Mouse (Mus musculus): ENCODE measurements around the gene Olfr1033. TPM values are rescaled to one million over a fixed set of nuclear protein-coding genes. Genes with fewer than 3 reads are reported as not detected.
"Not testable (repeated sequence)": the region's sequence is repeated elsewhere in the genome, so short reads cannot be mapped to it uniquely, and the experiment has no call there.

The Olfr1033 gene
- not detected in 2 replicates for polyA plus RNA-seq (2014; fragmentation: Nextera tagmentation; extraction: Ambion mirVana)

GRCm38 (mm10) chr2:86020406-86020805 lies at the start of gene Olfr1033:
Gene Olfr1033, plus strand, starts transcription at chr2:86020633.
- H3K9ac ChIP-seq (ENCODE audit: low read length), result peak within 1 kb of the TSS; percentile 25; the same call in 1 of the 2 replicates
- DNase-seq (ENCODE audit: low spot score), result peak; percentile 30
- not testable (repeated sequence) for H3K9me3 ChIP-seq (replicated peaks; ENCODE audit: control insufficient read depth, low read length); ATAC-seq; H3K27me3 ChIP-seq (replicated peaks; ENCODE audit: control insufficient read depth, insufficient read depth, low read length); H3K36me3 ChIP-seq (ENCODE audit: control insufficient read depth, insufficient read depth, low read length); H3K27ac ChIP-seq (ENCODE audit: low read depth, low read length); H3K4me1 ChIP-seq (ENCODE audit: control insufficient read depth, insufficient read depth, low read length)
- peak within 1 kb of the TSS; percentile 16; the same call in 1 of the 2 replicates for H3K4me3 ChIP-seq (ENCODE audit: low read depth, low read length)
- WGBS, result 4% methylated on average over 11 of the region's 11 CpGs
- peak within 1 kb of the TSS; percentile 39 for H3K4me2 ChIP-seq (ENCODE audit: low read length)

- WGBS, result 87% methylated on average over 2 of the region's 2 CpGs
- Histone ChIP-seq H3K9me3 (replicated peaks; ENCODE audit: control insufficient read depth, low read length) (no peaks in the 10 kb centered on the region), H3K27ac (ENCODE audit: low read depth, low read length) (no peak within 1 kb of the TSS), H3K4me2 (ENCODE audit: low read length) (no peak within 1 kb of the TSS), H3K36me3 (ENCODE audit: control insufficient read depth, insufficient read depth, low read length) (no peaks in the 10 kb centered on the region), H3K4me1 (ENCODE audit: control insufficient read depth, insufficient read depth, low read length) (no peaks in the 10 kb centered on the region), H3K4me3 (ENCODE audit: low read depth, low read length) (no peak within 1 kb of the TSS), H3K9ac (ENCODE audit: low read length) (no peak within 1 kb of the TSS), H3K27me3 (replicated peaks; ENCODE audit: control insufficient read depth, insufficient read depth, low read length) (no peaks in the 10 kb centered on the region)
- ATAC-seq (no peak), DNase-seq (ENCODE audit: low spot score) (no peak)
Observed at GRCm38 (mm10) chr2:85973595-85973994, 46.8 kb upstream of the Olfr1033 start, which contains the start of gene Olfr1029. Gene Olfr1029, plus strand, starts transcription at chr2:85973895.

- Histone ChIP-seq H3K27me3 (replicated peaks; ENCODE audit: control insufficient read depth, insufficient read depth, low read length) (no peaks in the 10 kb centered on the region), H3K4me2 (ENCODE audit: low read length) (no peak within 1 kb of the TSS), H3K4me3 (ENCODE audit: low read depth, low read length) (no peak within 1 kb of the TSS)
Observed at GRCm38 (mm10) chr2:85978976-85979375, 41.5 kb upstream of the Olfr1033 start, which contains the start of gene Olfr1030. Gene Olfr1030, plus strand, starts transcription at chr2:85979276.

GRCm38 (mm10) chr2:85990004-85990403 lies 30.4 kb upstream of the Olfr1033 start, which contains the start of gene Olfr1031:
Gene Olfr1031, plus strand, starts transcription at chr2:85990304.
- H3K27ac ChIP-seq (ENCODE audit: low read depth, low read length), result no peak within 1 kb of the TSS
- no peaks in the 10 kb centered on the region for H3K27me3 ChIP-seq (replicated peaks; ENCODE audit: control insufficient read depth, insufficient read depth, low read length)
- ATAC-seq, result no peak
- H3K4me3 ChIP-seq (ENCODE audit: low read depth, low read length), result no peak within 1 kb of the TSS
- DNase-seq (ENCODE audit: low spot score), result no peak
- 57% methylated on average over 3 of the region's 3 CpGs for WGBS
- H3K4me2 ChIP-seq (ENCODE audit: low read length), result no peak within 1 kb of the TSS
- H3K4me1 ChIP-seq (ENCODE audit: control insufficient read depth, insufficient read depth, low read length), result no peaks in the 10 kb centered on the region
- H3K9ac ChIP-seq (ENCODE audit: low read length), result no peak within 1 kb of the TSS
- H3K9me3 ChIP-seq (replicated peaks; ENCODE audit: control insufficient read depth, low read length), result no peaks in the 10 kb centered on the region
- H3K36me3 ChIP-seq (ENCODE audit: control insufficient read depth, insufficient read depth, low read length), result no peaks in the 10 kb centered on the region

More at GRCm38 (mm10) chr2:85978976-85979375, 41.5 kb upstream of the Olfr1033 start, which contains the start of gene Olfr1030:
- H3K9me3 ChIP-seq (replicated peaks; ENCODE audit: control insufficient read depth, low read length), result no peaks in the 10 kb centered on the region
- WGBS, result 78% methylated on average over 1 of the region's 1 CpGs
- no peak within 1 kb of the TSS for H3K9ac ChIP-seq (ENCODE audit: low read length)
- no peak for ATAC-seq
- H3K4me1 ChIP-seq (ENCODE audit: control insufficient read depth, insufficient read depth, low read length), result no peaks in the 10 kb centered on the region
- no peaks in the 10 kb centered on the region for H3K36me3 ChIP-seq (ENCODE audit: control insufficient read depth, insufficient read depth, low read length)
- no peak for DNase-seq (ENCODE audit: low spot score)
- H3K27ac ChIP-seq (ENCODE audit: low read depth, low read length), result no peak within 1 kb of the TSS

DNA sequence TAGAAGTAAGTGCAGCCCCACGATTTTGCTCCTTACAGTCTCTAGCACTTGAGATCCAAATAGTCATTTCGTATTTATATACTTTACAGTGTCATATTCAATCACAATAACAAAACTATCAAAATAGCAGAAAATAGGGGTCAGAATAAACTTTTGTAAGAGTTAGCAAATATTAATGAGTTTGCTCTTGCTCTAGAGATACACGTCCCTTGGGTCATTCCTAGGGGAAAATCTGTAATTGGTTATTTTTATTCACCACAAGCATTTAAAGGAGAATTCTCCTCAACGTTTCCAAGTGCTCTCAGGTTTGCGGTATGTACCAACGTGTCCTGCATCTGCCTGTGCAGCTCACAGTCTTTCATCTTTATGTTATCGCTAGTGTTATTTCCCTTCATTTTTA lies 15.2 kb upstream of the Olfr1033 start, which contains the start of gene Olfr1032:
TSS of gene Olfr1032 (plus strand) at position 301 of the 400 bp plus-strand sequence.
- Histone ChIP-seq H3K4me2 (ENCODE audit: low read length) (no peak within 1 kb of the TSS), H3K4me3 (ENCODE audit: low read depth, low read length) (no peak within 1 kb of the TSS), H3K27me3 (replicated peaks; ENCODE audit: control insufficient read depth, insufficient read depth, low read length) (no peaks in the 10 kb centered on the region), H3K9me3 (replicated peaks; ENCODE audit: control insufficient read depth, low read length) (no peaks in the 10 kb centered on the region), H3K4me1 (ENCODE audit: control insufficient read depth, insufficient read depth, low read length) (no peaks in the 10 kb centered on the region), H3K27ac (ENCODE audit: low read depth, low read length) (no peak within 1 kb of the TSS), H3K36me3 (ENCODE audit: control insufficient read depth, insufficient read depth, low read length) (no peaks in the 10 kb centered on the region), H3K9ac (ENCODE audit: low read length) (no peak within 1 kb of the TSS)
- no peak for DNase-seq (ENCODE audit: low spot score)
- WGBS, result 90% methylated on average over 7 of the region's 7 CpGs
- ATAC-seq, result no peak

GRCm38 (mm10) chr2:86021518-86021917 lies 1.1 kb downstream of the Olfr1033 start:
- DNase-seq (ENCODE audit: low spot score); H3K27me3 ChIP-seq (replicated peaks; ENCODE audit: control insufficient read depth, insufficient read depth, low read length); ATAC-seq; H3K4me3 ChIP-seq (ENCODE audit: low read depth, low read length); H3K9ac ChIP-seq (ENCODE audit: low read length); H3K9me3 ChIP-seq (replicated peaks; ENCODE audit: control insufficient read depth, low read length); H3K4me1 ChIP-seq (ENCODE audit: control insufficient read depth, insufficient read depth, low read length); H3K36me3 ChIP-seq (ENCODE audit: control insufficient read depth, insufficient read depth, low read length); H3K4me2 ChIP-seq (ENCODE audit: low read length); H3K27ac ChIP-seq (ENCODE audit: low read depth, low read length): not testable (repeated sequence)
- WGBS, result 80% methylated on average over 3 of the region's 9 CpGs

GRCm38 (mm10) chr2:86045561-86045960 lies 25.1 kb downstream of the Olfr1033 start, which contains the start of gene Olfr1034:
Gene Olfr1034, plus strand, starts transcription at chr2:86045861.
- Histone ChIP-seq H3K27me3 (replicated peaks; ENCODE audit: control insufficient read depth, insufficient read depth, low read length) (no peaks in the 10 kb centered on the region), H3K9ac (ENCODE audit: low read length) (no peak within 1 kb of the TSS), H3K9me3 (replicated peaks; ENCODE audit: control insufficient read depth, low read length) (no peaks in the 10 kb centered on the region), H3K4me1 (ENCODE audit: control insufficient read depth, insufficient read depth, low read length) (no peaks in the 10 kb centered on the region), H3K4me3 (ENCODE audit: low read depth, low read length) (no peak within 1 kb of the TSS), H3K4me2 (ENCODE audit: low read length) (no peak within 1 kb of the TSS), H3K27ac (ENCODE audit: low read depth, low read length) (no peak within 1 kb of the TSS), H3K36me3 (ENCODE audit: control insufficient read depth, insufficient read depth, low read length) (no peaks in the 10 kb centered on the region)
- ATAC-seq (no peak), DNase-seq (ENCODE audit: low spot score) (no peak)

- not testable (repeated sequence) for H3K9ac ChIP-seq (ENCODE audit: low read length); H3K9me3 ChIP-seq (replicated peaks; ENCODE audit: control insufficient read depth, low read length); H3K27me3 ChIP-seq (replicated peaks; ENCODE audit: control insufficient read depth, insufficient read depth, low read length); DNase-seq (ENCODE audit: low spot score); H3K36me3 ChIP-seq (ENCODE audit: control insufficient read depth, insufficient read depth, low read length); H3K4me1 ChIP-seq (ENCODE audit: control insufficient read depth, insufficient read depth, low read length); H3K27ac ChIP-seq (ENCODE audit: low read depth, low read length); ATAC-seq; H3K4me2 ChIP-seq (ENCODE audit: low read length); H3K4me3 ChIP-seq (ENCODE audit: low read depth, low read length)
Observed at GRCm38 (mm10) chr2:86050777-86051176, 30.3 kb downstream of the Olfr1033 start.

DNA sequence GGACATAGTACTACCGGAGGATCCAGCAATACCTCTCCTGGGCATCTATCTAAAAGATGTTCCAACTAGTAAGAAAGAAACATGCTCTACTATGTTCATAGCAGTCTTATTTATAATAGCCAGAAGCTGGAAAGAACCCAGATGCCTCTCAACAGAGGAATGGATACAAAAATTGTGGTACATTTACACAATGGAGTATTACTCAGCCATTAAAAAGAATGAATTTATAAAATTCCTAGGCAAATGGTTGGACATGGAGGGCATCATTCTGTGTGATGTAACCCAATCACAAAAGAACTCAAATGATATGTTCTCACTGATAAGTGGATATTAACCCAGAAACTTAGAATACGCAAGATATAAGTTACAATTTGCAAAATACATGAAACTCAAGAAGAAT lies 43.3 kb downstream of the Olfr1033 start:
- not testable (repeated sequence) for H3K36me3 ChIP-seq (ENCODE audit: control insufficient read depth, insufficient read depth, low read length); H3K27ac ChIP-seq (ENCODE audit: low read depth, low read length); H3K27me3 ChIP-seq (replicated peaks; ENCODE audit: control insufficient read depth, insufficient read depth, low read length); H3K4me3 ChIP-seq (ENCODE audit: low read depth, low read length); H3K4me1 ChIP-seq (ENCODE audit: control insufficient read depth, insufficient read depth, low read length); H3K4me2 ChIP-seq (ENCODE audit: low read length); H3K9me3 ChIP-seq (replicated peaks; ENCODE audit: control insufficient read depth, low read length); DNase-seq (ENCODE audit: low spot score); H3K9ac ChIP-seq (ENCODE audit: low read length); ATAC-seq
- 96% methylated on average over 2 of the region's 2 CpGs for WGBS
